Mouse (Mus musculus) neutrophil, adult 59 days (primary cell): ENCODE measurements around the gene Rbm12b1. TPM values are rescaled to one million over a fixed set of nuclear protein-coding genes. Genes with fewer than 3 reads are reported as not detected.

ENCODE experiments used
- total RNA-seq, 2 experiments: library from RNA; stranded (reverse); gene quantifications; 1 replicate in 1 of 2; 2 replicates in 1 of 2; pipeline ENCODE4 v1.2.4; 2023

The Rbm12b1 gene
- total RNA-seq = 1 to 10 TPM; 6.3 to 8.1 TPM

DNA sequence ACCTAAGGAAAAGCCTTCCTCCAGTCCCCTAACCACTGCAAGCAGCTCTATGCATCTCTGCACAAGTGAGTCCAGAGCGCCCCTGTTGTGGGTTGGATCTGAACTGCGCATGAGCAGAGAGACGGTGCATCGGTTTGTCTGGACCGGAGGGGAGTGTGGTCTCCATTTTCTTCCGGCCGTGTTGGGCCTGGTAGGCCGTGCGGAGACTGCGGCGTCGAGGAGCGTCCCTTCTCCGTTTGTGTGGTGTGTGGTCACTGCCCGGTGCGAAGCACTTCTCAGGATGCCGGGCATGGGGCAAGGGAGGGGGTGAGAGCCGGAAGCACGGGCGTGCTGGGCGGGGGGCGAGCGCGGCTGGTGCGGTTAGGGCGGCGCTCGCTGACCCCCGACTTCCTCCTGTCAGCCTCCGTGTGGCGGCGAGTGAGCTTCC is at the start of gene Rbm12b1:
Rbm12b1 (plus strand) TSS at position 124 of the 427 bp plus-strand sequence.

DNA sequence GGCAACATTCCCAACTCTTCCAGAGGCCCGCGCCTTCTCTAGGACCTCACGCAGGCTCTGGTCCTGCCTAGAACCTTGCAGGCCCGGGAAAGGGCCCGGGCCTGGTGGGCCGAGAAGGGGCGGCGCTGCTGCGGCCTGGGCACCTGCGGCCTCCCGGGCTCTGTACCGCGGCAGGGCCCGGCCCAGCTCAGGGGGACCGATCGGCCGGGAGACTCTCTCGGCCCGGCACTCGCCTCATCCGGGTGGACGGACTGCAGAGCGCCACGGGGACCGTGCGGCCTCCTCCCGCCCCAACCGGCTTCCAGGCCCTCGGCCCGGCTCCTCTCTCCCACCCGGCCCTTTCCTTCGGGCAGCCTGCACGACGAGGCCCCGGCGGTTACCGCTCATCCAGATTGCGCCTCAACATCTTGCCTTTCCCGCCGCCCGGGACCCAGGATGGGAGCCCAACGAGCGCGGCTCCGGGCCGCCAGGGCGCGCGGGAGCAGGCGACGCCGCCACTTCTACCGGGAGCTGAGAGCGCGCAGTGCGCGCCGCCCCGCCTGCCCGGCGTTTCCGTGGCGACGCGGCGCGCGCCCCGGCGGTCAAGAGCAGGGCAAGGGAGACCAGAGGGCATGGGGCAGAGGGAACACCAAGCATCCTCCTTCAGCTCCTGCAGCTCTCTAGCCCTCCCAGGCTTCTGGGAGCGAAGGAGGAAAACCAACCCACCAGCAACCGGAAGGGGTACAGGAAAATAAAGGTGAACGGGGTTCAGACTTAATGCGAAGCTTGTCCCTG is 31.4 kb downstream of the Rbm12b1 start, which contains the start of gene Fam92a:
Fam92a (minus strand) TSS at position 698 of the 774 bp plus-strand sequence.

Other genes starting within 250 kb of the Rbm12b1 start
- gene Gm10604, start 159.0 kb upstream of the Rbm12b1 start, total RNA-seq = not detected
- gene Rbm12b2, start 50.8 kb upstream of the Rbm12b1 start, total RNA-seq = 10 to 100 TPM; 10.7 to 13.5 TPM
- gene Fam92a, start 31.8 kb downstream of the Rbm12b1 start, total RNA-seq = 1 to 10 TPM; 4.9 to 5.9 TPM